Mouse (Mus musculus) heart, embryonic 14.5 days (tissue): ENCODE measurements around the gene Trmt11. TPM values are rescaled to one million over a fixed set of nuclear protein-coding genes. Genes with fewer than 3 reads are reported as not detected.

Source experiments
- ATAC-seq: fragments of 200-750 bp; cut with Nextera tagmentation; 2 replicates; pipeline ENCODE4 v1.8.0; 2017; ENCODE audit warnings: low read depth, moderate TSS enrichment; ENCODE audit not compliant: insufficient number of reproducible peaks, insufficient read depth, low FRiP score
- H3K27ac ChIP-seq, 2 experiments: fragments of 200-500 bp in 1 of 2; fragments of 300-500 bp in 1 of 2; sonication (generic) in 1 of 2; replicated peaks in 1 of 2; 2 replicates each; pipeline ENCODE4 v1.5.1; 2012 to 2014; ENCODE audit warnings: low read depth in 2 of 2, low read length in 2 of 2, control low read depth in 1 of 2, mild to moderate bottlenecking in 1 of 2, mixed read lengths in 1 of 2; ENCODE audit not compliant: control insufficient read depth in 1 of 2, insufficient read depth in 1 of 2
- H3K27me3 ChIP-seq: fragments of 300-500 bp; sonication (generic); 2 replicates; pipeline ENCODE4 v1.6.1; 2014; ENCODE audit warnings: mild to moderate bottlenecking, low read length, control low read depth; ENCODE audit not compliant: control insufficient read depth, insufficient read depth
- H3K36me3 ChIP-seq: fragments of 300-500 bp; sonication (generic); 2 replicates; pipeline ENCODE4 v1.6.1; 2014; ENCODE audit warnings: mild to moderate bottlenecking, control low read depth, low read length, mixed read lengths; ENCODE audit not compliant: control insufficient read depth, insufficient read depth
- H3K4me1 ChIP-seq, 2 experiments: fragments of 200-500 bp in 1 of 2; fragments of 300-500 bp in 1 of 2; sonication (generic) in 1 of 2; 2 replicates each; pipeline ENCODE4 v1.6.1; 2012 to 2014; ENCODE audit warnings: low read length in 2 of 2, control low read depth in 1 of 2, mixed read lengths in 1 of 2; ENCODE audit not compliant: control insufficient read depth in 2 of 2, insufficient read depth in 2 of 2
- H3K4me2 ChIP-seq: fragments of 300-500 bp; sonication (generic); 2 replicates; pipeline ENCODE4 v1.6.1; 2014; ENCODE audit warnings: mild to moderate bottlenecking, low read length
- H3K4me3 ChIP-seq, 2 experiments: fragments of 200-500 bp in 1 of 2; fragments of 300-500 bp in 1 of 2; sonication (generic) in 1 of 2; 2 replicates each; pipeline ENCODE4 v1.5.1; 2012 to 2014; ENCODE audit warnings: low read length in 2 of 2, mild to moderate bottlenecking in 2 of 2, control low read depth in 1 of 2, low read depth in 1 of 2, moderate library complexity in 1 of 2; ENCODE audit not compliant: control insufficient read depth in 1 of 2, insufficient read depth in 1 of 2
- H3K9ac ChIP-seq: fragments of 300-500 bp; sonication (generic); 2 replicates; pipeline ENCODE4 v1.6.1; 2014; ENCODE audit warnings: mild to moderate bottlenecking, low read length
- H3K9me3 ChIP-seq: fragments of 300-500 bp; sonication (generic); 2 replicates; pipeline ENCODE4 v1.6.1; 2016; ENCODE audit warnings: low read length, control low read depth; ENCODE audit not compliant: control insufficient read depth
- WGBS: fragments of 180-500 bp; shearing (Covaris S2); extraction: QIAGEN DNeasy Blood & Tissue Kit; methylation state at CpG from one replicate; pipeline ENCODE4 v1.1.7; 2014; 5-methylcytosine and 5-hydroxymethylcytosine counted together
- polyA plus RNA-seq: library from polyadenylated mRNA; unstranded; fragments of >200 nt; fragmentation: Nextera tagmentation; extraction: Ambion mirVana; gene quantifications from 2 replicates; pipeline ENCODE4 v1.2.1, GENCODE M21; 2014

Gene Trmt11
- polyA plus RNA-seq, 1 experiment from 2014 or later, result 17.2 TPM

DNA sequence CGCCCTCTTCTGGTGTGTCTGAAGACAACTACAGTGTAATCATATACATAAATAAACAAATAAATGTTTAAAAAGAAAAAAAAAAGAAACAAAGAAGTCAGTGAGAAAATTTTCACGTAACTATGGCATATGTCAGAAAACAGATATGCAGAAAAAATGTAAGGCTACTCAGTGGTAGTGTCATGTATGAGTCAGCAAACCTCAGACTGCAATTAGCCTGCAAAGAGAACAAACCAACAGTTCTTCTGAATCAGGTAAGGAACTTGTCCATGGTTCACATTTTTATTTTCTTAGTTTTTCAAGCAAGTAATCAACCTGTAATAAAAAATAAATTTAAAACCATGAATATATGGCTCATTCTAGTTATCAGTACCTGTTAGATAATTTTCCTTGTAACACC, 7.6 kb upstream of the Trmt11 start:
- H3K9ac ChIP-seq, result no peak overlapping the region
- H3K27me3 ChIP-seq, result no peaks in the 10 kb centered on the region
- H3K27ac ChIP-seq, result no peak overlapping the region
- H3K4me1 ChIP-seq, result no peaks in the 10 kb centered on the region
- H3K4me2 ChIP-seq, result no peak overlapping the region
- no peaks in the 10 kb centered on the region for H3K9me3 ChIP-seq
- 68% methylated on average over 2 of the region's 2 CpGs for WGBS
- H3K4me3 ChIP-seq, result no peak overlapping the region
- peaks cover 44% of the 10 kb centered on the region for H3K36me3 ChIP-seq
- ATAC-seq, result no peak

DNA sequence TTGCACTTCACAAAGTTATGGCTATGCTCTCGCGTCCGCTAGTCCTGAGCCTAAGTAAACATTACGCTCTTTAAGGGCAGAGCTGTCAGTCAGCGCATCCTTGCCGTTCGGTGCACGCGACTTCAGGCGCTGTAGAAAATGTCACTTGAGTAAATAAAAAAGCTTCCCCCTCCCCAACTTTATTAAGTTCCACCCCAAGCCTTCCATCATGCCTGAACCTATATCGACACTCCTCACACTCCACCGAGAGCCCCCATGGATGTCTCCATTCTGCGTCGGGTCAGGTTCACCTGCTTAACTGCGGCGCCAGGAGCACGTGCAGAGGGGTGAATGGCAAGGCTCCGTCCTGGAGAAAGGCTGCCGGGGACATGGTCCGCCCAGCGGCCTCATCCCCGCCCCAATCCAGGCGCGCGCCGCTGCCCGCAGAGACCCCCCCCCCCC, 435 bp downstream of the Trmt11 start:
- Histone ChIP-seq H3K9ac (peak overlapping the region; percentile 89), H3K4me3 (peak overlapping the region; percentile 83 to 90), H3K27ac (peak overlapping the region; percentile 84 to 87; a peak in 3 of 4 replicates), H3K27me3 (no peaks in the 10 kb centered on the region), H3K4me2 (peak overlapping the region; percentile 89), H3K4me1 (peaks cover 0 to 10% of the 10 kb centered on the region in 2 experiments; a peak in 2 of 4 replicates), H3K9me3 (no peaks in the 10 kb centered on the region), H3K36me3 (peaks cover 25% of the 10 kb centered on the region)
- under 1% methylated on average over 26 of the region's 27 CpGs for WGBS
- no peak; the same call in 1 of the 2 replicates for ATAC-seq

DNA sequence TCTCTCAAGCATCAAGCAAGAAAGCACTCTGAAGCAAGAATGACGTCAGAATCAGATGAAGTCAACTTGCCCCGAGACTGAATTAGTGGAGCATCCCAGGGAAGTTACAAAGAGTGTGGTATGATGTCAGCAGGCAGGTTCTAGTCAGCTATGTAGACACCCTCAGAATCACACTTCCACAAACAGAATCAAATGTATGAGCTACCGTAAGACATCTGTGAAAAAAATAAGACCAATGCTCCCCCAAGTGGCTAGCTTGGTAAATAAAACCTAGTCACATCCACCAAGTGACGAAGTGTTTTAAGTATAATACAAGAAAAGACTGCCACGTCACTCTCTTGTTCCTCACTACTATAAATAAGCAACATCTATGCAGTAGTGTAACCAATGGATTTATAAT, 13.5 kb downstream of the Trmt11 start:
- WGBS, result 59% methylated on average over 5 of the region's 5 CpGs
- Histone ChIP-seq H3K4me2 (no peak overlapping the region), H3K9ac (no peak overlapping the region), H3K27ac (no peak overlapping the region), H3K27me3 (no peaks in the 10 kb centered on the region), H3K4me3 (no peak overlapping the region), H3K4me1 (no peaks in the 10 kb centered on the region), H3K36me3 (peaks cover 59% of the 10 kb centered on the region), H3K9me3 (no peaks in the 10 kb centered on the region)
- no peak for ATAC-seq

DNA sequence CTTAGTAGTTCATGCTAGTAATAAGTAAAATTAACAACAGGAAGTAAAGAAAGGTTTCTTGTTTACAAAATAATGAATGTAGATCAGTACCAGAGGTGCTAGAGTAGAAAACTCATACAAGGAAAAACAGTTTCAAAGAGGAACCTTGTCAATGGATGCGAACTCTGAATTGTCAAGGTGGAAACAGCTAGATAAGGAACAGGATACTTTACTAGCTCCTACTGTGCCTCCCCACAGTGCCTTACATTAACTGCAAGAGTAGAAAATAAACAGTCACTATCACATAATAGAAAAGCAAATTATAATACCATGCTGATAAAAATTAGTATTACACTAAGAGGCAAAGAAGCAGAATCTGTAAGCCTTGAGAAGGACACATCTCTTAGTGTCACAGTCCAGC, 14.9 kb downstream of the Trmt11 start:
- no peaks in the 10 kb centered on the region for H3K9me3 ChIP-seq
- no peak for ATAC-seq
- no peak overlapping the region for H3K4me2 ChIP-seq

DNA sequence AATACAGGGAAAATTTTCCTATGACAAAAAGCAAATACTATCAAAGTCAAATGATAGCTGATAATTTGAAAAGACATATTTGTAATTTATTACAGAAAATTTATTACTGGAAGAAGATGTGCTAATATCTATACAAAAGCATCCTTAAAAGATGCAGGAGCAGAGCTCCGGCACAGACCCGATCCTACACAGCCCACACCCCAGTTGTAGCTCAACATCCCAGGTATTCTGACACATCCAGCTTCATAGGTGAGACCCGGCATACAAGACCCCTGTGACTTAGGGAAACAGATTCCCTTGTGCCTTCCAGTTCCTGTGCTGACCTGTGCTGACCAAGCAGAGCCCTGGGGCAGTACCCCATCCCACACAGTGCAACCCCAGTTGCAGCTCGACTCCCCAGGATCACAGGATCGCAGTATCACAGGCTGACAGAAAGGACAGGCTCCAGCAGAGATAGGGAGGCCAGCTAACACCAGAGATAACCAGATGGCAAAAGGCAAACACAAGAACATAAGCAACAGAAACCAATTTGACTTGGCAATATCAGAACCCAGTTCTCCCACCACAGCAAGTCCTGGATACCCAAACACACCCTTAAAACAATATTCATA, 22.8 kb downstream of the Trmt11 start:
- no peak overlapping the region for H3K4me3 ChIP-seq
- no peak overlapping the region for H3K4me2 ChIP-seq
- ATAC-seq, result no peak
- no peak overlapping the region for H3K9ac ChIP-seq
- peaks cover 9% of the 10 kb centered on the region; the same call in 1 of the 2 replicates for H3K36me3 ChIP-seq
- H3K27ac ChIP-seq, result no peak overlapping the region
- H3K27me3 ChIP-seq, result no peaks in the 10 kb centered on the region
- H3K9me3 ChIP-seq, result no peaks in the 10 kb centered on the region
- WGBS, result 82% methylated on average over 5 of the region's 5 CpGs
- H3K4me1 ChIP-seq, result no peaks in the 10 kb centered on the region

More for the DNA sequence above, 14.9 kb downstream of the Trmt11 start:
- Histone ChIP-seq H3K9ac (no peak overlapping the region), H3K36me3 (peaks cover 53% of the 10 kb centered on the region), H3K27me3 (no peaks in the 10 kb centered on the region), H3K4me3 (no peak overlapping the region), H3K27ac (no peak overlapping the region), H3K4me1 (no peaks in the 10 kb centered on the region)
- WGBS, result 92% methylated on average over 1 of the region's 1 CpGs

DNA sequence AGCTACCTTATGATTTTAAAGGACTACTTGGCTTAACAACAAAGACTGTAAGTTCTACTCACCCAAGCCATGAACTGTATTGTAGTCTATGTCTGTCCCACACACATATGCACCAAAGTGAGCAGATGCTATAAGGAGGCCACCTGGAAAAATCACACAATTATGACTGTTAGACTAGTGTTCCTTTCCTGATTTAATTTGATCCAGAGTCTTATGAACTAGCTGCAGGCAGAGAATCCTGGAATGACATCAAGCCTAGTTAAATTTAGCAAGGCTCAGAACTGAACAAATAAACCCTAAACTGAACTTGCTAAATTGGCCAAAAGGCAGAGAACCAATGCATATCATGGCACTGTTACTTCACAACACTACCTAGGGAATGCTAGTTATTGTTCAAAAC, 34.2 kb downstream of the Trmt11 start:
- peaks cover 29% of the 10 kb centered on the region for H3K36me3 ChIP-seq
- no peaks in the 10 kb centered on the region for H3K27me3 ChIP-seq
- H3K4me1 ChIP-seq, result no peaks in the 10 kb centered on the region
- no peaks in the 10 kb centered on the region for H3K9me3 ChIP-seq
- H3K27ac ChIP-seq, result no peak overlapping the region
- H3K9ac ChIP-seq, result no peak overlapping the region
- no peak overlapping the region for H3K4me2 ChIP-seq
- no peak overlapping the region for H3K4me3 ChIP-seq
- no peak for ATAC-seq

DNA sequence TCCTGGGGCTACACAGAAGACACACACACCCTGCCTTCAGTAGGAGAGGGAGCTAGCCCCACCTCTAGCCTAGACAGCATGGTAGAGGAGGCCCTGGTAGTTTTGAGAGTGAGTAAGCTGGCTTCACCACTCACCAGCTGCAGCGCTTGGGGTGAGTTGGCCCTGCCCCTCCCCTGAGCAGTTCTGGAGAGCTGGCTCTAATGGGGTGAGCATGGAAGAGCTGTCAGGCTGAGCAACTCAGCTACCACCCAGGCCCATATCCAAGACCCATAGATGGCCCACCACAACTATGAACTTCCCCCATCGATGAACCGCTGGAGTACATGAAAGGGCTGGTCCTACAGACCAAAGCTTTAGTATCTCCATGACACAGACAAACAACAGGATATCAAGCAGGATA, 35.9 kb downstream of the Trmt11 start:
- no peak for ATAC-seq
- no peak overlapping the region for H3K4me2 ChIP-seq
- no peak overlapping the region for H3K9ac ChIP-seq
- H3K4me1 ChIP-seq, result no peaks in the 10 kb centered on the region
- H3K9me3 ChIP-seq, result no peaks in the 10 kb centered on the region
- WGBS, result 74% methylated on average over 3 of the region's 3 CpGs
- H3K36me3 ChIP-seq, result peaks cover 44% of the 10 kb centered on the region
- no peak overlapping the region for H3K27ac ChIP-seq
- H3K4me3 ChIP-seq, result no peak overlapping the region
- H3K27me3 ChIP-seq, result no peaks in the 10 kb centered on the region
